Mouse (Mus musculus) mature B cell (primary cell): ENCODE results near the gene Antxrl.

Source experiments
- in situ Hi-C: fragments of 300-500 bp; cut with MboI; formaldehyde crosslinking; loops from 2 replicates; pipeline ENCODE4 v1.14.3; 2019

The Antxrl gene

GRCm38 (mm10) chr14:34103855-34104254 lies 51.3 kb downstream of the Antxrl start:
- in situ Hi-C loops, result no loop called here

GRCm38 (mm10) chr14:34104892-34105291 lies 52.4 kb downstream of the Antxrl start:
- in situ Hi-C loops, result no loop called here

- in situ Hi-C loops, result no loop called here
These were observed 54.0 kb downstream of the Antxrl start for GRCm38 (mm10) chr14:34106389-34107062.

- in situ Hi-C loops, result no loop called here
These were observed 55.1 kb downstream of the Antxrl start for GRCm38 (mm10) chr14:34107594-34107993.

GRCm38 (mm10) chr14:34114311-34114710 lies 61.8 kb downstream of the Antxrl start:
- in situ Hi-C loops, result no loop called here

- in situ Hi-C loops, result no loop called here
These were observed 66.7 kb downstream of the Antxrl start for GRCm38 (mm10) chr14:34119046-34119723.

- in situ Hi-C loops, result no loop called here
These were observed 67.8 kb downstream of the Antxrl start for GRCm38 (mm10) chr14:34120016-34120910.

GRCm38 (mm10) chr14:34120923-34121351 lies 68.4 kb downstream of the Antxrl start:
- in situ Hi-C loops, result no loop called here

- in situ Hi-C loops, result no loop called here
These were observed 69.2 kb downstream of the Antxrl start for GRCm38 (mm10) chr14:34121691-34122090.
